Mouse (Mus musculus): ENCODE results near the gene Pla1a.

- no peak for TF ChIP-seq CTCF (IDR thresholded peaks at IDR 0.05; ENCODE audit: low read depth, low read length)
- TF ChIP-seq POLR2A (IDR thresholded peaks at IDR 0.05; ENCODE audit: borderline replicate concordance, low read depth, low read length): no peak
Measured at GRCm38 (mm10) chr16:38448458-38448857, 15.5 kb upstream of the Pla1a start.

Data from bone marrow macrophage, adult 2 months (primary cell).